Mouse (Mus musculus): ENCODE data around the gene Gm21627. TPM values are rescaled to one million over a fixed set of nuclear protein-coding genes. Genes with fewer than 3 reads are reported as not detected.

The Gm21627 gene
- polyA plus RNA-seq (2017; shearing (Covaris generic)): not detected

DNA sequence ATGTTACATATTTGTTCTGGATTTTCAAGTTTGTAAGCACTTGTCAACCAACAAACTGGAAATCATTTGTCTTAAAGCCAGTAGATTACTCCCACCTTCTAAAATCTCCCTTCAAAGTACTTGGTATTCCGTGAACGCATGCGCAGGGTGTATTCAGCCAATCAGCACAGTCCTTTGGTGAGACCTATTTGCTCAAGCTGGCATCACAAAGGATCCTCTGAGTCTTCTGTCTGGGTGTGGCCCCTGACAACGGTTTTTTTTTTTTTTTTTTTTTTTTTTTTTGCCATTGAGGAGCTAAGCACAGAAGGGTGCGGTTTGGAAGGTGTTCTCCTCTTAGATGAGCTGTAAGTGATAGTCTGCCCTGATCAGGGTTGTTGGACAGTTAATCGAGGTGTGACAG is at the start of gene Gm21627:
Gene Gm21627 (plus strand): TSS at position 301 of the 400 bp plus-strand sequence.

